Mouse (Mus musculus) bone marrow, adult 2 months (tissue): ENCODE measurements around the gene Arfip1.

Experiments used
- CTCF ChIP-seq: fragments of 200-500 bp; IDR thresholded peaks from 2 replicates; pipeline ENCODE4 v1.5.1; 2011; ENCODE audit warnings: low read length, control low read depth; ENCODE audit not compliant: control insufficient read depth, insufficient read depth
- POLR2A ChIP-seq: fragments of 200-500 bp; IDR thresholded peaks from 2 replicates; pipeline ENCODE4 v1.6.1; 2011; ENCODE audit warnings: low read depth, mild to moderate bottlenecking, control low read depth, low read length, borderline replicate concordance; ENCODE audit not compliant: control insufficient read depth

- TF ChIP-seq CTCF (no peak), POLR2A (no peak)
Observed at GRCm38 (mm10) chr3:84533227-84533626, 49.2 kb downstream of the Arfip1 start.
